Mouse (Mus musculus) brain, adult 2 months (tissue): ENCODE results near the gene Atg16l1.

Experiments
- DNase-seq: peaks from one replicate; pipeline ENCODE4 v3.0.0; 2011; ENCODE audit warnings: low read depth, low spot score

Atg16l1 gene

DNA sequence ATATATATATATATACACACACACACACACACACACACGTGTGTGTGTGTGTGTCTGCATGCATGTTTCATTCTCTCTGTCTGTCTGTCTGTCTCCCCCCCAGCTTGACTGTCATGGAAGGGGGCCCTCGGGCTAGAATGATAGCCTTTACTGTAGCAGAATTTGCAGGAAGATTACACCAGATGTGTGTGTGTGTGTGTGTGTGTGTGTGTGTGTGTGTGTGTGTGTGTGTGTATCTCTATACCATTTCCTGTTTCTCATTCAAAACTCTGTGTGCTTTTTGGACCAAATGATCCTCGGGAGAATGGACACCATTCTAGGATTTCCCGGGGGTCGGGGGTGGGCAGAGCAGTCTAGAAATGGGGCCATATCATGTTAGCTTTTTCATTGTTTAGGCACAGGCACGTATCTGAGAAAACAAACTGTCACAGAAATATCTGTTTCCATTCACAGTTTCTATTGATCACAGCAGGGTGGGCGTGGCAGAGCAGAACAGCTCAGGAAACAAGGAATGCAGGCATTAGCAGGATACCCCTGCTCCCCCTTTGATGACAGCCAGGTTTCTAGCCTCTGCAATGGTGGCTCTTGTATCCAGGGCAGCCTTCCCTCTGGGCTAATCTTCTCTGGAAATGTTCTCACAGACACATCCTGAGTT lies 73.4 kb downstream of the Atg16l1 start:
- DNase-seq = no peak

DNA sequence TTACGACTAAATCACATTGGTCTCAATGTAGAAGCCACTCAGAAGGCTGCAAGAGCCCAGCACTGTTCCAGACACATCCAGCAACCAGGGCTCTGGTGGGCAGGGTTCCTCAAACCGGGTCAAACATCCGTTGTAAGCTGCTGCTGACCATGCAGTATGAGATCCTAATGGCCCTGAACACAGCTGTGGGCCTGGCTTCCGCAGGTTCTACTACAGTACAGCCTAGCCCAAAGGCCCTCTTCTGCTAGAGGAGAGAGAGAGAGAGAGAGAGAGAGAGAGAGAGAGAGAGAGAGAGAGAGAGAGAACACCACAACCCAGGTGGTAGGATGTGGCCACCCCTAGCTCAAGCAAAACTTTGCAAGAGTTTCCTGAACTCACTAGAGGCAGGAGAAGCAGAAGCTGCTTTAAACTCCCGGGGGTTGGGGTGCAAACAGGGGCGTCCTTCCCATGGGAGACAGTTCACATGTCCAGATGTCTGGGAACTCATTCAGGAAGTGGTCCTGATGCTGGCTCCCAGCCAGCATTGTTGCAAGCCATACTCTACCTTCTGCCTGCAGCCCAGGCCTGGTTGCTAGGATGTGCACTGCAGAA lies 74.0 kb downstream of the Atg16l1 start:
- no peak for DNase-seq

DNA sequence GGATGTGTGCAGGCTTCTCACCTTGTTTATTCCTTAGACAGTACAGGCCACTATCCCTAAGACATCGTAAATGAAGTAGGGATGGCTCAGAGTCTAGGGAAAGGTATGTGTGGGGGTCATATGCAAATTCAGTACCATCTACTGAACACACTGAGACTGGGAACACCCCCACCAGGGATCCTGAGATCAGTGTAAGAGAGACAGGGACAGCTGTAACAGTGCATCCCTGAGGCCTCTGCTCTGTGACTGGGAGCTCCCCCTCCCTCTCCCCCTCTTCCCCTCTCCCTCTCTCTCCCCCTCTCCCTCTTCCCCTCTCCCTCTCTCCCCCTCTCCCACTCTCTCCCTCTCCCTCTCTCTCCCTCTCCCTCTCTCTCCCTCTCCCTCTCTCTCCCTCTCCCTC lies 80.8 kb downstream of the Atg16l1 start:
- DNase-seq = no peak

DNA sequence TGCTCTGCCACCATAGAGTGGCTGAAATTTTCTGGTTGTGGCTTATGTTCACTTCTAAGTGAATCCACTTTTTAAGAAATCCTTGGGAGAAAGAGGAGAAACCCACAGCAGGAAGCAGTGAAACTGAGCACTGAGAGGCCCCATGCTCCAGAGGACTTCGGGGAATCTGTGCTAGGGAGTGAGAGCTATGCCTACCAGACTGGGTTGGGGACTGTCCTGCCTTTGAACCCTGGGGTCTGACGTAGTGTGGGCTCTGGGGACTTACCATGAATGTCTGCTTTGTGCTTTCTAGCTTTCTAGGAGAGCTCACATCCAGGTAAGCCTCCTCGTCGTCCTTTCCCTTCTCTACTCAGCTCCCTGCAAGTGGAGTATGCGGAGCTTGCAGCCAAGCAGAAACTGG lies 81.3 kb downstream of the Atg16l1 start:
- no peak for DNase-seq

DNA sequence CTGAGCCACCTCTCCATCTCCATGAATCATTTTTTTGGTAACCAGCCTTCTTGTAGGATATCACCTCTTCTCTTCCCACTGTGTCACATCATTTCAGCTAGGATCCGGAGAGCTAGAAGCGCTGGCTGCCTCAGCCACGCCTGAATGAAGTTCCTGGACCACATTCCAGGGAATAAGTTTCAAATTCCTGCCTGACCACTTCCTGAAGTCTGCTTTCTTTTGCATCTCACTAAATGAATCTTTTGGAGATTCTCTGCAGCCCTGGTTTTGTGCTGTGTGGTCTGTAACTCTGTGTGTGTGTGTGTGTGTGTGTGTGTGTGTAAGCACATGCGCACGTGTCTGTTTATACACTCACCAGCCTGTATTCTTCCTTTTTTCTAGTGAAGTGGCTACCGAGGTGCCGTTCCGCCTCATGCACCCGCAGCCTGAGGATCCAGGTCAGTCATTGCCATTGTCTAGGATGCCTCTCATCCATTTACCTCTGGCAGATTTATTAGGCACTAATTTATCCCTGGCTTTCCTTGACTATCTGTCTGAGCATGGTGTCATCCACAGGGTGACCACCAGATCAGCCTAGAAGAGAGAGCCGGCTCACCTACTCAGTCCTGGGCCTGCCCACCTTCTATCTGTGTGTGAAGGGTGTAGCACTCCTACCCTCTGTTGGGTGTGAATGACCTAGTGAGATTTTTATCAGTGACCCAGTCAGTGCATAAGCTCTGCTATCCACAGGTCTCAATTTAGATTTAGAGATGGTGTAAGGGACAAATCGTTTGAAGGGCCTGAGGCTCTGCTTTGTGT lies 84.9 kb downstream of the Atg16l1 start:
- DNase-seq = no peak
